Mouse (Mus musculus): ENCODE data around the gene Retreg1. TPM values are rescaled to one million over a fixed set of nuclear protein-coding genes. Genes with fewer than 3 reads are reported as not detected.

The Retreg1 gene
- total and polyA plus RNA-seq, 2 experiments from 2014 or later: 28.0 to 29.0 TPM

- Histone ChIP-seq H3K36me3 (ENCODE audit: insufficient read depth, low read length) (peaks cover 29% of the 10 kb centered on the region; the same call in 1 of the 2 replicates), H3K4me1 (ENCODE audit: insufficient read depth, low read length) (no peaks in the 10 kb centered on the region), H3K4me2 (ENCODE audit: low read depth, low read length, poor library complexity, severe bottlenecking) (no peak overlapping the region), H3K9ac (replicated peaks; ENCODE audit: low read length, poor library complexity, severe bottlenecking) (no peak overlapping the region), H3K27ac (ENCODE audit: low read depth, low read length) (no peak overlapping the region), H3K27me3 (ENCODE audit: insufficient read depth, low read length) (no peaks in the 10 kb centered on the region), H3K4me3 (ENCODE audit: low read depth, low read length) (no peak overlapping the region), H3K9me3 (ENCODE audit: low read length) (no peaks in the 10 kb centered on the region)
- 81% methylated on average over 5 of the region's 5 CpGs for WGBS
- DNase-seq (ENCODE audit: low spot score) (no peak), ATAC-seq (ENCODE audit: low FRiP score) (no peak)
- peak; percentile 51 for TF ChIP-seq CTCF (IDR thresholded peaks at IDR 0.05)
These were observed 41.3 kb upstream of the Retreg1 start for GRCm38 (mm10) chr15:25801726-25802125.

GRCm38 (mm10) chr15:25802194-25802593 is 40.8 kb upstream of the Retreg1 start:
- ATAC-seq (ENCODE audit: low FRiP score) (no peak), DNase-seq (ENCODE audit: low spot score) (no peak)
- H3K9ac ChIP-seq (replicated peaks; ENCODE audit: low read length, poor library complexity, severe bottlenecking): no peak overlapping the region
- no peak overlapping the region for H3K4me2 ChIP-seq (ENCODE audit: low read depth, low read length, poor library complexity, severe bottlenecking)
- H3K4me3 ChIP-seq (ENCODE audit: low read depth, low read length): no peak overlapping the region
- H3K9me3 ChIP-seq (ENCODE audit: low read length): no peaks in the 10 kb centered on the region
- no peaks in the 10 kb centered on the region for H3K27me3 ChIP-seq (ENCODE audit: insufficient read depth, low read length)
- WGBS: 81% methylated on average over 8 of the region's 8 CpGs
- H3K36me3 ChIP-seq (ENCODE audit: insufficient read depth, low read length): peaks cover 31% of the 10 kb centered on the region
- TF ChIP-seq CTCF (IDR thresholded peaks at IDR 0.05): no peak
- no peak overlapping the region for H3K27ac ChIP-seq (ENCODE audit: low read depth, low read length)
- H3K4me1 ChIP-seq (ENCODE audit: insufficient read depth, low read length): no peaks in the 10 kb centered on the region

GRCm38 (mm10) chr15:25803111-25803510 is 39.9 kb upstream of the Retreg1 start:
- no peak for ATAC-seq (ENCODE audit: low FRiP score)
- no peak for TF ChIP-seq CTCF (IDR thresholded peaks at IDR 0.05)
- H3K36me3 ChIP-seq (ENCODE audit: insufficient read depth, low read length): peaks cover 39% of the 10 kb centered on the region

GRCm38 (mm10) chr15:25805336-25806110 is 37.5 kb upstream of the Retreg1 start:
- TF ChIP-seq CTCF (IDR thresholded peaks at IDR 0.05): peak; percentile 85
- H3K9ac ChIP-seq (replicated peaks; ENCODE audit: low read length, poor library complexity, severe bottlenecking): no peak overlapping the region
- no peaks in the 10 kb centered on the region for H3K9me3 ChIP-seq (ENCODE audit: low read length)
- DNase-seq (ENCODE audit: low spot score): peak; percentile 78
- no peaks in the 10 kb centered on the region for H3K27me3 ChIP-seq (ENCODE audit: insufficient read depth, low read length)
- no peak overlapping the region for H3K4me2 ChIP-seq (ENCODE audit: low read depth, low read length, poor library complexity, severe bottlenecking)
- no peak overlapping the region for H3K4me3 ChIP-seq (ENCODE audit: low read depth, low read length)
- H3K4me1 ChIP-seq (ENCODE audit: insufficient read depth, low read length): no peaks in the 10 kb centered on the region
- ATAC-seq (ENCODE audit: low FRiP score): peak; percentile 70; the same call in 1 of the 2 replicates
- H3K36me3 ChIP-seq (ENCODE audit: insufficient read depth, low read length): peaks cover 48% of the 10 kb centered on the region
- no peak overlapping the region for H3K27ac ChIP-seq (ENCODE audit: low read depth, low read length)
- 83% methylated on average over 21 of the region's 21 CpGs for WGBS

More at GRCm38 (mm10) chr15:25803111-25803510, 39.9 kb upstream of the Retreg1 start:
- H3K4me3 ChIP-seq (ENCODE audit: low read depth, low read length): no peak overlapping the region
- DNase-seq (ENCODE audit: low spot score): no peak
- H3K9me3 ChIP-seq (ENCODE audit: low read length): no peaks in the 10 kb centered on the region
- no peak overlapping the region for H3K9ac ChIP-seq (replicated peaks; ENCODE audit: low read length, poor library complexity, severe bottlenecking)
- WGBS: 90% methylated on average over 15 of the region's 15 CpGs
- no peaks in the 10 kb centered on the region for H3K4me1 ChIP-seq (ENCODE audit: insufficient read depth, low read length)
- no peak overlapping the region for H3K4me2 ChIP-seq (ENCODE audit: low read depth, low read length, poor library complexity, severe bottlenecking)
- no peak overlapping the region for H3K27ac ChIP-seq (ENCODE audit: low read depth, low read length)
- no peaks in the 10 kb centered on the region for H3K27me3 ChIP-seq (ENCODE audit: insufficient read depth, low read length)

GRCm38 (mm10) chr15:25806363-25806762 is 36.6 kb upstream of the Retreg1 start:
- Histone ChIP-seq H3K4me1 (ENCODE audit: insufficient read depth, low read length) (no peaks in the 10 kb centered on the region), H3K9me3 (ENCODE audit: low read length) (no peaks in the 10 kb centered on the region), H3K36me3 (ENCODE audit: insufficient read depth, low read length) (peaks cover 50% of the 10 kb centered on the region), H3K4me2 (ENCODE audit: low read depth, low read length, poor library complexity, severe bottlenecking) (no peak overlapping the region), H3K9ac (replicated peaks; ENCODE audit: low read length, poor library complexity, severe bottlenecking) (no peak overlapping the region), H3K27ac (ENCODE audit: low read depth, low read length) (no peak overlapping the region), H3K4me3 (ENCODE audit: low read depth, low read length) (no peak overlapping the region), H3K27me3 (ENCODE audit: insufficient read depth, low read length) (no peaks in the 10 kb centered on the region)
- ATAC-seq (ENCODE audit: low FRiP score): no peak
- no peak for DNase-seq (ENCODE audit: low spot score)
- no peak for TF ChIP-seq CTCF (IDR thresholded peaks at IDR 0.05)
- WGBS: 94% methylated on average over 17 of the region's 17 CpGs

- ATAC-seq (ENCODE audit: low FRiP score) (no peak), DNase-seq (ENCODE audit: low spot score) (no peak)
- Histone ChIP-seq H3K9ac (replicated peaks; ENCODE audit: low read length, poor library complexity, severe bottlenecking) (no peak overlapping the region), H3K36me3 (ENCODE audit: insufficient read depth, low read length) (peaks cover 51% of the 10 kb centered on the region), H3K4me3 (ENCODE audit: low read depth, low read length) (no peak overlapping the region), H3K27ac (ENCODE audit: low read depth, low read length) (no peak overlapping the region), H3K9me3 (ENCODE audit: low read length) (no peaks in the 10 kb centered on the region), H3K4me2 (ENCODE audit: low read depth, low read length, poor library complexity, severe bottlenecking) (no peak overlapping the region), H3K27me3 (ENCODE audit: insufficient read depth, low read length) (no peaks in the 10 kb centered on the region), H3K4me1 (ENCODE audit: insufficient read depth, low read length) (no peaks in the 10 kb centered on the region)
- no peak for TF ChIP-seq CTCF (IDR thresholded peaks at IDR 0.05)
- 94% methylated on average over 9 of the region's 9 CpGs for WGBS
These were observed 36.1 kb upstream of the Retreg1 start for GRCm38 (mm10) chr15:25806878-25807277.

Data from midbrain, postnatal 0 days (tissue).